ENCODE assay signal across 15 mouse cellular contexts in the genomic region with DNA sequence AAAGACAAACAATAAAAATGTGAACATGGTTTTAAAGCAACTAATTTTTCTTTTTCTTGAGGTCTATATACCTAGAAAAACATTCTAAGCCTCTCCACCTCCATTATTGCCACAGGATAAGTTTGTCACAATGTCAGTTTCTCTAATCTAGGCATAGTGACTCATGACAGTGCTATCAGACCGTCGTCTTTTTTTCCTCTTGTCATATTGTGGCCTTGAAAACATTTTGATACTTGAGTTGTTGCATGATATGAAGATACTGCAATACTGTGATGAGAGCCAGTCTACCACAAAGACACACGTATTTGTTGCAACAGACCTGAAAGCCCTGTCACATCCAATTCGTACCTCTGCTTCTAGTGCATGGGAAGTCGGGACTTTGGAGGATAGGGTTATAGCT.
"Had no signal": no experiment of that assay in that cellular context is flagged by ENCODE, and none has a peak within 500 bp of the region (broad histone marks: within the 10 kb centered on the region; RNA-seq: fewer than 3 reads in every experiment).

No protein-coding gene starts in this region.

- H3K9ac ChIP-seq: neural tube, embryonic 15.5 days; stomach, embryonic 15.5 days had no signal

- H3K4me2 ChIP-seq: neural tube, embryonic 15.5 days; stomach, embryonic 15.5 days had no signal

- H3K27ac ChIP-seq: neural tube, embryonic 15.5 days; stomach, embryonic 15.5 days; stomach, postnatal 0 days had no signal

- DNase-seq: retina, postnatal 1 day; right cerebral cortex, adult 18-20 months; right cerebral cortex, postnatal 14 days; right cerebral cortex, postnatal 25 days; right cerebral cortex, postnatal 4 days; spleen, adult 18-20 months; thymus, adult 18-20 months; thymus, adult 2 months; thymus, postnatal 14 days; thymus, postnatal 25 days; thymus, postnatal 36 days; thymus, postnatal 4 days had no signal

- H3K27me3 ChIP-seq: neural tube, embryonic 15.5 days; stomach, embryonic 15.5 days had no signal

- H3K9me3 ChIP-seq: neural tube, embryonic 15.5 days; stomach, embryonic 15.5 days had no signal

- H3K4me1 ChIP-seq: neural tube, embryonic 15.5 days; stomach, embryonic 15.5 days had no signal

- H3K4me3 ChIP-seq: neural tube, embryonic 15.5 days; stomach, embryonic 15.5 days had no signal
